Mouse (Mus musculus): ENCODE results near the gene Rogdi.

DNA sequence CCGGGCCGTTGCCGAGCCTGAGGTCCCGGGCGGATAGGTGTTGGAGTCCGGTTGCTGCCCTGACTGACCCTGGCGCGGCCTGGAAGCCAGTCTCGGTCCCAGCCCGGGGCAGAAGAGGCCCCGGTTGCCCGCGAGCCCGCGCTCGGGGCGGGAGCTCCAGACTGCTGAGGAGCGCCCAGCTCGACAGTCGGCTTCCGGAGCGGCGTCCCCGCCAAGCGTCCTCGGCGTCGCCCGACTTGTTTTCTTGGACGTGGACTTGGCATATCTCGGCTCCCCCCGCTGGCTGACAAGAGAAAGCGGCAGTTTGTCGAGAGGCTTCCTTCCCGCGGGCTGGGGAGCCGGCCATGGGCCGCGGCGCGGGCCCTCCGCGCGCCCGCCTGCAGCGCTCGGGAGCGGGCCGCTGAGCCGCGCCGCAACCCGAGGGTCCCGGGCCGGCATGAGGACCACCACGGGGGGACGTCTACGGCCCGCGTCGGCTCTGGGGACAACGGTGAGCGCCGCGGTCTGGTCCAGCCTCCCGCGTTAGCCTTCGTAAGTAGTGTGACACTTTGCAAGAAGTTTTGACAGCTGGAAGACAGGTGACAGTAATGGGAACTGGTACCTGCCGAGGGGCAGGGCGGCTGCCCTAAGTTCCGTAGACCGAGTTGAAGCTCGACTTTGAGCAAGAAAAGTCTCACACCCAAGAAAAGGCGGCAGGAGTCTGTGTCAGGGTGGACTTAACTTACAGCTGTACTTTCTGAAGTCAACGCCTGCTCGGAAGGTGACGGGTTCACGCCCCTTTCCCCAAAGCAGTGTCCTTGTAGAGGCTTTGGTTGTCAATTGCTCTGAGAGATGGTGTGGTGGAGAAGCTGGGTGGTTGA lies 37.1 kb upstream of the Rogdi start:
- peak; percentile 45; the same call in 1 of the 2 replicates for TF ChIP-seq CTCF (IDR thresholded peaks at IDR 0.05)
- no peak for TF ChIP-seq EP300 (IDR thresholded peaks at IDR 0.05)
